Mouse (Mus musculus) T-cell, adult 66 days (primary cell): ENCODE data around the gene Ccar1. TPM values are rescaled to one million over a fixed set of nuclear protein-coding genes. Genes with fewer than 3 reads are reported as not detected.

Experiments used
- total RNA-seq, 2 experiments: library from RNA; stranded (reverse); gene quantifications; 3 replicates in 1 of 2; 4 replicates in 1 of 2; pipeline ENCODE4 v1.2.4; 2023

Gene Ccar1
- 100 to 1,000 TPM; 117 to 144 TPM for total RNA-seq

GRCm38 (mm10) chr10:62792177-62793090 is at the start of gene Ccar1:
Gene Ccar1, minus strand, starts transcription at chr10:62792286.

GRCm38 (mm10) chr10:62725771-62726687 is 66.1 kb downstream of the Ccar1 start, which contains the start of gene Stox1:
Gene Stox1, minus strand, starts transcription at chr10:62726128.

Other genes starting within 250 kb of the Ccar1 start
- gene Kif1bp, start 213.8 kb downstream of the Ccar1 start, total RNA-seq: 10 to 100 TPM; 16.8 to 19.9 TPM
- 100 to 1,000 TPM; 145 to 150 TPM for gene Ddx21, start 190.0 kb downstream of the Ccar1 start, total RNA-seq
- 100 to 1,000 TPM; 127 to 151 TPM for gene Ddx50, start 141.1 kb downstream of the Ccar1 start, total RNA-seq
- gene Stox1, start 66.2 kb downstream of the Ccar1 start, total RNA-seq: under 1 TPM; 0.15 to 0.26 TPM
- 10 to 100 TPM; 23.4 to 30.0 TPM for gene Tet1, start 116.7 kb upstream of the Ccar1 start, total RNA-seq
- gene Slc25a16, start 128.3 kb upstream of the Ccar1 start, total RNA-seq: 10 to 100 TPM; 14.2 to 14.6 TPM
- 1 to 10 TPM in 1 of 2 experiments, under 1 TPM in 1; 0.95 to 2.0 TPM for gene Dna2, start 154.7 kb upstream of the Ccar1 start, total RNA-seq
- gene Rufy2, start 187.9 kb upstream of the Ccar1 start, total RNA-seq: 10 to 100 TPM; 48.0 to 67.7 TPM
- gene Hnrnph3, start 231.9 kb upstream of the Ccar1 start, total RNA-seq: 10 to 100 TPM; 84.6 to 92.8 TPM
- gene Pbld2, start 232.0 kb upstream of the Ccar1 start, total RNA-seq: 1 to 10 TPM in 1 of 2 experiments, under 1 TPM in 1; 0.71 to 1.8 TPM